Mouse (Mus musculus): ENCODE data around the gene Atl2.
A peak's percentile ranks its signal among the peaks of the same experiment; 100 is the strongest.

Gene Atl2

DNA sequence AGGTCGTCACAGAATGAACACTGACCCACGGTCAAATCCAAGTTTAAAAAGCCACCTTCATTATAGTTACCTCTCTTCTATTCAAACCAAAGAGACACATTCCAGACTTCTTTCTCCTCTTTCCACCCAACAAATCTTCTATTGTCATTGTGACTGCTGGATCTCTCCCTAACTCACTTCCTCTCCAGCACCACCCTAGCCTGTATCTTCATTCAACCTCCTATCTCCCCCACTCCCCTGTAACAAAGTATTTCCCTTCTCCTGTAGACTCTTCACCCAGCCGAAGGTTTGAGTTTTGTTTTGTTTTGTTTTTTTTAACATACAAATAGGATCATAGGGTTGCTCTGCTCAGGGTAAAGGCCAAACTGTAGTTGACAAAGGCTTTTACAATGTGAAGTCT is 1.7 kb upstream of the Atl2 start:
- DNase-seq = no peak

- peak; percentile 71 for DNase-seq
Measured at GRCm38 (mm10) chr17:79894971-79895882, 696 bp downstream of the Atl2 start.

DNA sequence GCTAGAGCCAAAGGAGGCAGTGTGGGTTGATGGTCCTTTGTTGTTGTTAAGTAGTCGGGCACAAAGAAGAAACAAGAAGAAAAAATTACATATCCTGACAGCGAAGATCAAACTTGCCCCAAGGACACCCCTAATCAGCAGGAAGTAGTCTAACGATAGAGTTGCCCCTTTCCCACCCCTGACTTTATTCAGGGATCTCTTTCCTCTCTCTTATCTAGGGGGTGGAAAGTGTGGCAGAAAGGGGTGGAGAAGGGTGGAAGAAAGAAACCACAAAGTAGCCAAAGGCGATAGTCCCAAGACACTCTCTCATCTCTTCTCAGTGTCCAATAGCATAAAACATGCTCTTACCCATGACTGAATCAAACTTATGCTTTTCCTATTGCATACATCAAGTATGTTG is 1.9 kb downstream of the Atl2 start:
- DNase-seq = no peak

- peak; percentile 40 for DNase-seq
Measured at GRCm38 (mm10) chr17:79891944-79892343, 4.0 kb downstream of the Atl2 start.

GRCm38 (mm10) chr17:79887926-79888325 is 8.0 kb downstream of the Atl2 start:
- no peak for DNase-seq

DNA sequence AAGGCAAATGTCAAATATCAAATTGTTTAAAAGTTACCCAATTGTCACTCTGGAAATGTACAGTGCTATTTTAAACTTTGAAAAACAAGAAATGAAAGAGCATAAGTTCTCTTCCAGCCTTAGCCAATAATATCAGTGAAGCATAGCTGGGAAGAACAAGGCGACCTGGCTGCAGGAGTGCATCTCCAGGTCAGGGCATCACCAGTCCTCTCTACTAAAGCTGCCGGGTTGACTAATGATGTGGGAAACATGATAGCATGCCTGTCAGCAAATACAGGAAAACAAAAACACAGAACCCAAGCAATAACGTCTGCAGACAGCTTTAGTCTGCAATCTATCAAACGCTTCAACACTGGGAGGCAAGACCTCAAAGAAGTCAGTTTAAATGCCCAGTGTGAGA is 12.7 kb downstream of the Atl2 start:
- DNase-seq = no peak

- DNase-seq = no peak
Measured at GRCm38 (mm10) chr17:79865027-79865426, 30.9 kb downstream of the Atl2 start.

DNA sequence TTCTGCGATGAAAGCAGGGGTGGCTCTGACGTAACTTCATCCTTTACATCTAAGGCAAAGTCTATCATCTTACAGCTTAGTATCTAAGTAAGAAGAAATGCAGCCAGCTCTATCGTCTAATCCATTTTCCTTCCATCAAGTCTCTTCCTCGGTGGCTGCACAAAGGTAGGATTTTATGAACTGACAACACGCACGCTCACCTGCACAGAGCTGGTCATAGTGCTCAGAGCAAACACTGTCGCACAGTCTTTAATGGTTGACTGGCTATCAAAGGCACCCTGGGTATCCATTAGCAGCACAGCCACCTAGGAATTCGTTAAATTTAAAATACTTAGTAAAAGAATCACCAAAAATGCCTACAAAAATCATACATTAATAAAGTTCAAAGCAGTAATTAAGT is 31.4 kb downstream of the Atl2 start:
- DNase-seq = no peak

- DNase-seq = no peak
Measured at GRCm38 (mm10) chr17:79862038-79862437, 33.9 kb downstream of the Atl2 start.

DNA sequence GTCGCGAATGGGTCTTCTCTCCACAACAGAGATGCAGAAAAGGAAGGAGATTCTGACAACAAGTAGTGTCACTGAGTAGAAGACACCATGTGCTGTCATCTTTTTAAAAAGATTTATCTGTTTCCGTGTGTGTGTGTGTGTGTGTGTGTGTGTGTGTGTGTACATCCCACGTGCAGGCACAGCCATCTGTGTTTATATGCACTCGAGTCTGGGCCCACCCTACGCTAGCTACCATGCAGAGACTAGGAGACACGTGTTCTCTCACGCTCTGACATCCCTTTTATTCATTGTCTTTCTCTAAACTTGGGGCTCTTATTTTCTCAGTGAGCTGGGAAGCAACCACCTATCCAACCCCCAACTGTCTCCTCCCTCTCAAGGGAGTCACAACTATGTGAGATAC is 40.4 kb downstream of the Atl2 start:
- DNase-seq = no peak

- no peak for DNase-seq
Measured at GRCm38 (mm10) chr17:79848385-79848784, 47.5 kb downstream of the Atl2 start.

GRCm38 (mm10) chr17:79846182-79846581 is 49.7 kb downstream of the Atl2 start:
- DNase-seq = no peak

- no peak for DNase-seq
Measured at GRCm38 (mm10) chr17:79845695-79846094, 50.2 kb downstream of the Atl2 start.

- DNase-seq = peak; percentile 54
Measured at GRCm38 (mm10) chr17:79840254-79841238, 55.4 kb downstream of the Atl2 start.

DNA sequence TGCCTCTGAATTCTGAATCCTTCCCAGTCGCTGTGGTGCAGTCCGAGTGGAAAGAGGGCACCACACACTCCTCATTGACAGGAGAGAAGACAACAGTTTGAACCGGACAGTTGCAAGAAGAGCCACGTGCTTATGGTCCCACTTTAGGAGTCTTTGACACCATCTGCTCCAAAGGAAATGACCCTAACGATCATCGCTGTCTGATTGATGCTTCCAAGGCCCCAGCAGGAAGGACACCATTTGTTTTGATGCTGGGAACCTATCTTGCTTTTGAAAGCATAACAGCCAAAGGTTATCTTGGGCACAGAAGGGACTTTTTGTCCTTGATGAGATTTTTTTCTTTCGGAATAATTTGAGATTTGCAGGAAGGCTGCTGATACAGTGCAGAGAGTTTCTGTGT is 58.9 kb downstream of the Atl2 start:
- DNase-seq = no peak

DNA sequence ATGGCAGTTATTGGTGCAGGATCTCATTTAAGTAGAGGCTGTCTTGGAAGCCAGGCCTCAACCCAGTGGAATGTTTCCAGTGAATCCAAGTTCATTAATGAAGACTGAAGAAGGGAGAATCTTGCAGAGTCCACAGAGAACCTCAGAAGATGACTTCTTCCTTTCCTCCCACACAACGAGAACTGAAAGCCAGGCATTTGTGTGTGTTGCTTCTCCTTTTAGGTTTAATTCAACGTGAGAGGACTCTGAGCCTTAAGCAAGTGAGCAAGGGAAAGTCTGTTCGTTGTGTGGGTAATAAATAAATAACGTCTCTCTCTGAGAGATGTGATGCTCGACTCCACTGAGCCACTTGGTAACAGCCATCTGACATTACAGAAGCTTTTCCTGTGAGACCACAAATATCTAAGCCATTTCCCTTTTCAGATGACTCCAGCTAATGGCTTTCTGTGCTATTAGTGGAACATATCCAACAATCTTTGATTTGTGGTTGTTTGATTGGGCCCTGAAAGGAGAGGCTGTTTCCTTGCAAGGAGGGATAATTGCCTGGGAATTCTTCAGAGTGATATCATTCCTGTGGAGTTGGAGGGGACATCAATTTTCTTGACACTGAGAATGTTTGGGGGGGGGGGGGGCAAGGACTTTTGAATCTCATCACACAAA is 60.1 kb downstream of the Atl2 start:
- no peak for DNase-seq

DNA sequence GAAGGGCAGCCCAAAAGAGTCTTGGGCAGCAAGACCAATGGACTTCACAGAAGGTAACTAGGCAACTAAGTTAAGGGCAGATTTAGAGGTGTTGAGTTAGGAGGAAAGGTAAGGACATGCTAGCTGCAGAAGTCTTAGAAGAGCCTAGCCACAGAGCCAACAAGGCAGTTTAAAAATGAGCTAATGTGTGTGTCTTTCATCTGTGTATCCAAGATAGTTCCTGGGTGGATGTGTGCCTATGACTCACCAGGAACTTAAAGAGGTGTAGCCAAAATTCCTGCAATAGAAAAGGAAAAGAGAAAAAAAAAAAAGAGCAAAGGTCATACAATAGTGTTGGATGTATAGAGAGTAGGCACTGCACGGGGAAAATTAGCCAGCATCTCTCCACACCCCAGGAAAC is 63.6 kb downstream of the Atl2 start:
- no peak for DNase-seq

DNA sequence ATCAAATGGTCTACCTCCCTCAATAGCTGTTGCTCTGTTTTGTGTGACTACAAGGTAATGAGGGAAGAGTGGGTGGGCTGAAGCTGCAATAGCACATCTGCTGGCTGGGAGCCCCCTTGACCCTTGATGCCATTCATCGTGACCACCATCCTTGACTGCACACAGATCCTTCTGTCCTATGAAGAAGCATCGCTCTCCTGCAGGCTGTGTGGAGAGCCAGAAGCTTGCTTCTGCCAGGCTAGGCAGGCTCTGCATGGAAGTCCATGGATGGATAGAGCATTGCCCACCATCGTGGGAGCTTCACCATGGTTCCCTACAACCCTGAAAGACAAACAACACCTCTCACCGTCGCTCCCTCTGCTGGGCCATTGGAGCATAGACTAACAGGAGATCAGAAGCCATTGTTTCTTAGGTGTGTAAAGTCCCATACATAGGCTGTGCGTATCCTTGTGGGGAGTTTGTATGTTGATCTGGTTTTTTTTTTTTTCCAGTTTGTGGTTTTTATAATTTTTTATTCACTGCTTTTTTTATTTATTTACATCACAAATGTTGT is 69.4 kb downstream of the Atl2 start:
- no peak for DNase-seq

GRCm38 (mm10) chr17:79825241-79826030 is 70.5 kb downstream of the Atl2 start:
- DNase-seq = no peak

- DNase-seq = no peak
Measured at GRCm38 (mm10) chr17:79824406-79824805, 71.5 kb downstream of the Atl2 start.

DNA sequence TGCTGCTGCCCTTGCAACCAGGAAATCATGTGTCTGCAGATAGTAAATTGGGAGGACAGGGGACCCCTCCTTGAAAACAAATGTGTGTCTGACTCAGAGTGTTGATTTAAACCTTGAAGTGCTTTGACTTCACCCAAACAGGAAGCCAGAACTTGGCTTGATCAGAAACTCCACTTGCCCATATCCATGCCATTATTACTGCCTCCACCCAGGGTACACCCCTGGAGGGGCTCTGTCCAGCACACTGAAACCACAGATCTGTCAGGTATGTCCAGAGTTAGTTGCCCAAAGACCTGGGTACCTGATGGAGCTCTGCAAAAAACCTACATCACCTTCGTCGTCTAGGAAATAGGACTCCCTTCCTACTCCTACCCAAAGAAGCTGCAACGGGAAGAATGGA is 77.0 kb downstream of the Atl2 start:
- no peak for DNase-seq

DNA sequence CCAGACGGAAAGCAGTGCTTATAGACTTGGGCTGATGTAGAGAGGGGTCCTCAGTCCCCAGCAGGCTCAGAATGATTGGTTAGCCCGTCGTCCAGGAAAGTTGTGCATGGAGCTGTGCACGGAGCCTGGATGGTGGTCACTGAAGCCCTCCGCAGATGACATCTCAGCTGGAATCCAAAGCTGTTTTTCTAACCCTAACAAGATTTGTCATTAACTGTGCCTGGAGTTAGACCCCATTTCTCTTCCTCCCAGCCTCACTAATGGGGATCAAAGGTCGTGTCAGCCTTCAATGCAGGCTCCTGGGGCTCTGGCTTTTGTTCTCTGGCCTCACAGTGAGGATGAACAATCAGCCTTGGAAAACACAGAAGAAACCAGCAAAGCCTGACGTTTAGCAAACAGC is 77.9 kb downstream of the Atl2 start:
- DNase-seq = no peak
